Mouse (Mus musculus) forebrain, embryonic 14.5 days (tissue): ENCODE data around the gene Myo3a. TPM values are rescaled to one million over a fixed set of nuclear protein-coding genes. Genes with fewer than 3 reads are reported as not detected.
"Not testable (repeated sequence)": the region's sequence is repeated elsewhere in the genome, so short reads cannot be mapped to it uniquely, and the experiment has no call there.

Experiments
- ATAC-seq: fragments of 200-750 bp; cut with Nextera tagmentation; 2 replicates; pipeline ENCODE4 v1.8.0; 2017; ENCODE audit warnings: mild to moderate bottlenecking, moderate library complexity
- DNase-seq: peaks from one replicate; pipeline ENCODE4 v3.0.0-alpha.2; 2015; ENCODE audit warnings: low spot score
- H3K27ac ChIP-seq: fragments of 300-500 bp; sonication (generic); 2 replicates; pipeline ENCODE4 v1.5.1; 2014; ENCODE audit warnings: low read depth, mild to moderate bottlenecking, control low read depth, low read length, moderate library complexity
- H3K27me3 ChIP-seq: fragments of 300-500 bp; sonication (generic); replicated peaks from 2 replicates; pipeline ENCODE4 v1.6.1; 2014; ENCODE audit warnings: low read length, control low read depth, mixed read lengths; ENCODE audit not compliant: control insufficient read depth, insufficient read depth
- H3K36me3 ChIP-seq: fragments of 300-500 bp; sonication (generic); 2 replicates; pipeline ENCODE4 v1.6.1; 2014; ENCODE audit warnings: low read length, control low read depth; ENCODE audit not compliant: control insufficient read depth, insufficient read depth
- H3K4me1 ChIP-seq: fragments of 300-500 bp; sonication (generic); 2 replicates; pipeline ENCODE4 v1.6.1; 2014; ENCODE audit warnings: antibody characterized with exemption, low read length, control low read depth; ENCODE audit not compliant: control insufficient read depth, insufficient read depth
- H3K4me2 ChIP-seq: fragments of 300-500 bp; sonication (generic); 2 replicates; pipeline ENCODE4 v1.6.1; 2014; ENCODE audit warnings: mild to moderate bottlenecking, control low read depth, low read length
- H3K4me3 ChIP-seq: fragments of 300-500 bp; sonication (generic); 2 replicates; pipeline ENCODE4 v1.5.1; 2014; ENCODE audit warnings: low read depth, low read length, control low read depth
- H3K9ac ChIP-seq: fragments of 300-500 bp; sonication (generic); 2 replicates; pipeline ENCODE4 v1.6.1; 2014; ENCODE audit warnings: mild to moderate bottlenecking, low read length, control low read depth, moderate library complexity
- H3K9me3 ChIP-seq: fragments of 300-500 bp; sonication (generic); replicated peaks from 2 replicates; pipeline ENCODE4 v1.6.1; 2016; ENCODE audit warnings: low read length, control low read depth, mixed read lengths; ENCODE audit not compliant: control insufficient read depth
- WGBS: fragments of 180-500 bp; shearing (Covaris S2); extraction: QIAGEN DNeasy Blood & Tissue Kit; methylation state at CpG from one replicate; pipeline ENCODE4 v1.1.7; 2014; 5-methylcytosine and 5-hydroxymethylcytosine counted together
- polyA plus RNA-seq: library from polyadenylated mRNA; unstranded; fragments of >200 nt; fragmentation: Nextera tagmentation; extraction: Ambion mirVana; gene quantifications from 2 replicates; pipeline ENCODE4 v1.2.1, GENCODE M21; 2014

The Myo3a gene
- polyA plus RNA-seq, 1 experiment from 2014 or later = 0.09 TPM

DNA sequence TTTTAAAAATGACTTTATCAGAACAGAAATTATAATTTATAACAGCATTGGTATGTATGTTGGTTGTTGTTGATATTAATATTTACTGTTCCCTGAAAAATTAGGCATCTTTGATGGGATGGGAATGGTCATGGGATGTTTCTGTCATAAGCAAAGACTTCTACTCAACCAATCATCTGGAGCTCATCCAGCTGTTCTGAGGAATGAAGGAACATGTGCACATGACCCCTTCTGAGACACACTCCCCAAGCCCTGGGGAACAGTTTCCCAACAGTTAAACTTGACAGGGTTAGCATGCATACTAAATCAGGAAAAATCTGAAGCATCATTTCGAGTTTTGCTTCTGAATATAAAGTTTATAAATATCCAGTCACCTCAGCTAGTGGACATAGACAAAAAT is 70.6 kb downstream of the Myo3a start:
- Histone ChIP-seq H3K9me3 (no peaks in the 10 kb centered on the region), H3K27me3 (no peaks in the 10 kb centered on the region), H3K4me2 (no peak overlapping the region), H3K27ac (no peak overlapping the region), H3K4me3 (no peak overlapping the region), H3K4me1 (peaks cover 9% of the 10 kb centered on the region), H3K9ac (no peak overlapping the region), H3K36me3 (no peaks in the 10 kb centered on the region)
- DNase-seq (no peak), ATAC-seq (no peak)
- 71% methylated on average over 1 of the region's 1 CpGs for WGBS

DNA sequence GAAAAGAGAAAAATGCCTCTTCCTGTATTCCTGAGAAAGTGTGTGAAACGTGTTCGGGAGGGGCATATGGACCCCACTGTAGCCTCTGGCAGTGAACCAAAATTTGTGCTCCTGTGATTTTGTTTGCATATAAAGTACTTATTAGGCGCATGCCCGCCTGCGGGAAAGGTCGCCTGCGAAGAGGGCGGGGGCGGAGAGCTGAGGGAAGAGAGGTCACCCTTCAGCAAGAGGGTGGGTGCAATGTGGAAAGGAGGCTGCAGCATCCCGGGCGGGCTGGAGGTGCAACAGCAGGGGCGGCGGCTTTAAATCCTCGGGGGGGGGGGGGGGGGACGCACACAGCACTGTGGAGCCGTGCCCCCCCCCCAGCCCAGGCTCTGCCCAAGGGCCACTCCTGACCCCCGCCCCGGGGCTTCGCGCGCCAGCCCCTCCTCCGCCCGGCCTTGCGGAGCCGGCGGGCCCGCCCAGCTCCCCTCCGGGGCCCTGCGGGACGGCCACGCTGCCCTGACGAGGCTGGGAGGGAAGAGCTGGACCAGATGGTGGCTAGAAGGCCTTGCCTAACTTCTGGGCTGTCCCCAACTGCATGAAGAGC is 111.1 kb downstream of the Myo3a start:
- peak; percentile 74 for DNase-seq
- H3K36me3 ChIP-seq = no peaks in the 10 kb centered on the region
- no peak overlapping the region for H3K27ac ChIP-seq
- no peaks in the 10 kb centered on the region for H3K27me3 ChIP-seq
- H3K9me3 ChIP-seq = no peaks in the 10 kb centered on the region
- ATAC-seq = peak; percentile 89
- under 1% methylated on average over 26 of the region's 32 CpGs for WGBS
- peak overlapping the region; percentile 54 for H3K9ac ChIP-seq
- H3K4me2 ChIP-seq = peak overlapping the region; percentile 81
- H3K4me3 ChIP-seq = peak overlapping the region; percentile 35
- H3K4me1 ChIP-seq = no peaks in the 10 kb centered on the region

DNA sequence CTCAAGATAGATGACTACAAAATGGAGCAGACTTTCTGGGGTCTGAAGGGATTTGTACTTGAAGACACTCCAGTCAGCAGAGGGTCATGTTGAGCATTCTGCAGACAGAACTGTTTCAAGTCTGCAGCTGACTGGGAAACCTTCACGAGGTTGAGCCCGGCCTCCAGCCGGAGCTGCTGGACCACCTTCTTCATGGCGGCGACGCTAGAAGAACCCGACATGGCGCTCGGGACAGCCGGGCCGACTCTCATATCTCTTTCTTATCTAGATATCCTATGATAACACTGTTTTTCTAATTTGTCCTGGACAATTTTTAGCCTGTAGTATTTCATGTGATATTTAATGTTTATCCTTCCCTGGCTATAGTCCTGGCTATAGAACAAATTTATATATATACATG is 183.2 kb downstream of the Myo3a start:
- H3K27me3 ChIP-seq, ATAC-seq, H3K27ac ChIP-seq, H3K4me1 ChIP-seq, H3K4me2 ChIP-seq, H3K9ac ChIP-seq, H3K4me3 ChIP-seq, DNase-seq, H3K36me3 ChIP-seq, H3K9me3 ChIP-seq: not testable (repeated sequence)
- WGBS = 97% methylated on average over 11 of the region's 11 CpGs

DNA sequence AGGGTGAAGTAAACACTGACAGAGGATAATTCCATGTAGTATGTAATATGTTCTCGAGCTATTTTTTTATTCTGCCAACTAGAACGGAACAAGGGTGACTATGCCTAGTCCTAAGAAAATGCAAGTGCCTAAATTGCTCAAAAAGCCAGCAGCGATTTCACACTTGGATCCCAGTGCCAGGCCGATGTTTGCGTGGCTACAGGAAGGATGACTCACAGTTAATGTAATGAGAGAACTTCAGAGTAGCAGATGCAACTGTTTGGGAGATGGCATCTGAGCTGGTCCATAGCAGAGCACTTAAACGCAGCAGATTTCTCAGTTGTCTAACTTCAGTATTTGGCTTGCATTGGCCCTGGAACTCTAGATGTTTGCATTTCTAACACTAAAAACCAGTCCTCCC is 321.1 kb downstream of the Myo3a start:
- WGBS = 93% methylated on average over 6 of the region's 6 CpGs
- Histone ChIP-seq H3K4me2 (no peak overlapping the region), H3K36me3 (no peaks in the 10 kb centered on the region), H3K27ac (no peak overlapping the region), H3K27me3 (no peaks in the 10 kb centered on the region), H3K4me1 (no peaks in the 10 kb centered on the region), H3K9ac (no peak overlapping the region), H3K4me3 (no peak overlapping the region), H3K9me3 (no peaks in the 10 kb centered on the region)
- DNase-seq = no peak
- ATAC-seq = no peak

DNA sequence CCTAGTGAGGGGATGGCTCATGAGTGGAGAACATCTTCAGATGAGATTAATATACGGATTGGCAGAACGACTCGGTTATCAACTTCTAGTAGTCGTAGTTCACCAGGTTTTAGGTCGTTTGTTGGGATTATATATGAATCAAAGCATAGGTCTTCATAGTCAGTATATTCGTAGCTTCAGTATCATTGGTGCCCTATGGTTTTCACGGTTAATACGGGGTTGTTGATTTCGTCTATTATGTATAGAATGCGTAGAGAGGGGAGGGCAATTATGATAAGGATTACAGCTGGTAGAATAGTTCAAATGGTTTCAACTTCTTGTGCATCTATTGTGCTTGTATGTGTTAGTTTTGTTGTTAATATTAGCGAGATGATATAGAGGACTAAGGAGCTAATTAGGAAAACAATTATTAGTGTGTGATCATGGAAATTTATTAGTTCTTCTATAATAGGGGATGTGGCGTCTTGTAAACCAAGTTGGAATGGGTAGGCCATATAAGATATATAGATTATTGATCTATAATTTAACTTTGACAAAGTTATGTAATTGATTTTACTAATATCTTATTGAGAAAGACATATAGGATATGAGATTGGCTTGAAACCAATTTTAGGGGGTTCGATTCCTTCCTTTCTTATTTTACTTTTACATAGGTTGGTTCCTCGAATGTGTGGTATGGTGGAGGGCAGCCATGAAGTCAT is 360.3 kb downstream of the Myo3a start:
- not testable (repeated sequence) for H3K9ac ChIP-seq, H3K27me3 ChIP-seq, H3K4me1 ChIP-seq, H3K27ac ChIP-seq, H3K4me3 ChIP-seq, H3K4me2 ChIP-seq, H3K36me3 ChIP-seq, H3K9me3 ChIP-seq, DNase-seq
- 86% methylated on average over 14 of the region's 14 CpGs for WGBS
- peak; percentile 81 for ATAC-seq

DNA sequence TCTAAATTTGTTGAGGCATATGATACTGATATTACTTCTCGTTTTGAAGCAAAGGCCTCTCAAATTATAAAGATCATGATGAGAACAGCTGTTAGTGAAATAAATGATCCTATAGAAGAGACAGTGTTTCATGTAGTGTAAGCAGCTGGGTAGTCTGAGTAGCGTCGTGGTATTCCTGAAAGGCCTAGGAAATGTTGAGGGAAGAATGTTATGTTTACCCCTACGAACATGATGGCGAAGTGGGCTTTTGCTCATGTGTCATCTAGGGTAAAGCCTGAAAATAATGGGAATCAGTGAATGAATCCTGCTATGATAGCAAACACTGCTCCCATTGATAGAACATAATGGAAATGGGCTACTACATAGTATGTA is 360.9 kb downstream of the Myo3a start:
- not testable (repeated sequence) for H3K9me3 ChIP-seq, H3K27me3 ChIP-seq, H3K4me3 ChIP-seq

GRCm38 (mm10) chr2:22588673-22589381 is 361.5 kb downstream of the Myo3a start:
- not testable (repeated sequence) for H3K36me3 ChIP-seq, H3K4me2 ChIP-seq, H3K4me1 ChIP-seq, H3K9ac ChIP-seq, H3K27me3 ChIP-seq, H3K27ac ChIP-seq, H3K9me3 ChIP-seq, DNase-seq, H3K4me3 ChIP-seq
- 76% methylated on average over 12 of the region's 12 CpGs for WGBS
- peak; percentile 92 for ATAC-seq

More for the DNA sequence above, 360.9 kb downstream of the Myo3a start:
- 92% methylated on average over 5 of the region's 5 CpGs for WGBS
- H3K36me3 ChIP-seq, H3K9ac ChIP-seq, H3K4me1 ChIP-seq, DNase-seq, H3K4me2 ChIP-seq, H3K27ac ChIP-seq: not testable (repeated sequence)
- ATAC-seq = peak; percentile 42

GRCm38 (mm10) chr2:22589382-22590205 is 362.3 kb downstream of the Myo3a start:
- 92% methylated on average over 16 of the region's 17 CpGs for WGBS
- not testable (repeated sequence) for H3K9ac ChIP-seq, H3K4me2 ChIP-seq, DNase-seq, H3K4me3 ChIP-seq, H3K36me3 ChIP-seq, H3K27me3 ChIP-seq, H3K9me3 ChIP-seq, H3K27ac ChIP-seq, H3K4me1 ChIP-seq
- peak; percentile 89 for ATAC-seq
